Mouse (Mus musculus) C2C12 (cell line): ENCODE results near the gene Arnt2. TPM values are rescaled to one million over a fixed set of nuclear protein-coding genes. Genes with fewer than 3 reads are reported as not detected.

Experiments
- H3K27me3 ChIP-seq: one replicate; pipeline ENCODE4 v1.6.1; 2011; ENCODE audit not compliant: control insufficient read depth, insufficient read depth, insufficient read length
- H3K36me3 ChIP-seq: one replicate; pipeline ENCODE4 v1.6.1; 2011; ENCODE audit not compliant: control insufficient read depth, insufficient read depth
- H3K4me3 ChIP-seq: one replicate; pipeline ENCODE4 v1.5.1; 2011; ENCODE audit warnings: mild to moderate bottlenecking, control low read depth; ENCODE audit not compliant: poor library complexity, insufficient read depth, severe bottlenecking
- H3K79me2 ChIP-seq: one replicate; pipeline ENCODE4 v1.6.1; 2011; ENCODE audit not compliant: control insufficient read depth, insufficient read depth
- H3K79me3 ChIP-seq: one replicate; pipeline ENCODE4 v1.6.1; 2011; ENCODE audit warnings: low read depth, control low read depth
- H3ac ChIP-seq: one replicate; pipeline ENCODE3; 2011; ENCODE audit warnings: low read depth; ENCODE audit not compliant: control insufficient read depth, insufficient read length
- CEBPB ChIP-seq: IDR thresholded peaks from one replicate; pipeline ENCODE4 v1.6.1; 2011; ENCODE audit warnings: low read depth, mild to moderate bottlenecking, control low read depth, moderate library complexity
- CTCF ChIP-seq: IDR thresholded peaks from one replicate; pipeline ENCODE4 v1.5.1; 2011; ENCODE audit not compliant: control insufficient read depth, insufficient read depth, insufficient read length
- FOSL1 ChIP-seq: IDR thresholded peaks from one replicate; pipeline ENCODE4 v1.8.0; 2011; ENCODE audit warnings: mild to moderate bottlenecking, low read length; ENCODE audit not compliant: poor library complexity, insufficient read depth, severe bottlenecking
- MAX ChIP-seq: IDR thresholded peaks from one replicate; pipeline ENCODE4 v1.6.1; 2011; ENCODE audit warnings: mild to moderate bottlenecking, control low read depth
- MYOD1 ChIP-seq: IDR thresholded peaks from one replicate; pipeline ENCODE4 v1.6.1; 2011; ENCODE audit warnings: low read depth; ENCODE audit not compliant: control insufficient read depth, insufficient read length
- MYOG ChIP-seq: IDR thresholded peaks from one replicate; pipeline ENCODE4 v1.6.1; 2011; ENCODE audit not compliant: control insufficient read depth, insufficient read length; ENCODE audit errors: extremely low read depth
- USF1 ChIP-seq: IDR thresholded peaks from one replicate; pipeline ENCODE4 v1.6.1; 2011; ENCODE audit warnings: low read depth, mild to moderate bottlenecking, control low read depth, moderate library complexity
- long read RNA-seq, 2 experiments: library from polyadenylated mRNA; unstranded; transcript quantifications; one replicate each; pipeline ENCODE4 v2.0.0; 2019 to 2020
- polyA plus RNA-seq: library from polyadenylated mRNA; unstranded; fragments of >200 nt; fragmentation: generic; extraction: Trizol; gene quantifications from one replicate; pipeline ENCODE4 v1.2.1, GENCODE M21; 2012; ENCODE audit warnings: missing spikeins

Gene Arnt2
- 3.6 TPM for polyA plus RNA-seq
- long read RNA-seq, experiment 1, partial matches to known transcripts: 1 of 1 reads
- long read RNA-seq, experiment 1, other reads (novel, unspliced or antisense): 0 of 1 reads
- long read RNA-seq, experiment 2, full-length matches to known transcripts: 3 of 7 reads
- long read RNA-seq, experiment 2, partial matches to known transcripts: 0 of 7 reads
- long read RNA-seq, experiment 2, other reads (novel, unspliced or antisense): 4 of 7 reads

GRCm38 (mm10) chr7:84409896-84410521 is at the start of gene Arnt2:
Gene Arnt2 (minus strand): TSS chr7:84410176.
- H3K36me3 ChIP-seq: no peaks in the 10 kb centered on the region
- peak within 1 kb of the TSS; percentile 26 for H3K4me3 ChIP-seq
- H3K27me3 ChIP-seq: no peaks in the 10 kb centered on the region
- no peaks in the 10 kb centered on the region for H3K79me3 ChIP-seq
- peak within 1 kb of the TSS; percentile 79 for H3ac ChIP-seq
- no peak for TF ChIP-seq CEBPB
- no peaks in the 10 kb centered on the region for H3K79me2 ChIP-seq

GRCm38 (mm10) chr7:84451681-84452080 is 41.7 kb upstream of the Arnt2 start:
- TF ChIP-seq MYOD1 (no peak), MAX (no peak), CTCF (no peak), CEBPB (no peak), USF1 (no peak), FOSL1 (no peak), MYOG (no peak)
- H3ac ChIP-seq: no peak overlapping the region
- H3K27me3 ChIP-seq: no peaks in the 10 kb centered on the region
- H3K79me2 ChIP-seq: no peaks in the 10 kb centered on the region
- no peak overlapping the region for H3K4me3 ChIP-seq
- H3K79me3 ChIP-seq: no peaks in the 10 kb centered on the region
- H3K36me3 ChIP-seq: no peaks in the 10 kb centered on the region

GRCm38 (mm10) chr7:84449066-84449465 is 39.1 kb upstream of the Arnt2 start:
- H3K79me3 ChIP-seq: no peaks in the 10 kb centered on the region
- no peaks in the 10 kb centered on the region for H3K36me3 ChIP-seq
- H3K27me3 ChIP-seq: no peaks in the 10 kb centered on the region
- H3ac ChIP-seq: no peak overlapping the region
- H3K4me3 ChIP-seq: no peak overlapping the region
- TF ChIP-seq MAX (no peak), CTCF (no peak), FOSL1 (no peak), MYOG (no peak), CEBPB (no peak), MYOD1 (no peak), USF1 (no peak)
- no peaks in the 10 kb centered on the region for H3K79me2 ChIP-seq

DNA sequence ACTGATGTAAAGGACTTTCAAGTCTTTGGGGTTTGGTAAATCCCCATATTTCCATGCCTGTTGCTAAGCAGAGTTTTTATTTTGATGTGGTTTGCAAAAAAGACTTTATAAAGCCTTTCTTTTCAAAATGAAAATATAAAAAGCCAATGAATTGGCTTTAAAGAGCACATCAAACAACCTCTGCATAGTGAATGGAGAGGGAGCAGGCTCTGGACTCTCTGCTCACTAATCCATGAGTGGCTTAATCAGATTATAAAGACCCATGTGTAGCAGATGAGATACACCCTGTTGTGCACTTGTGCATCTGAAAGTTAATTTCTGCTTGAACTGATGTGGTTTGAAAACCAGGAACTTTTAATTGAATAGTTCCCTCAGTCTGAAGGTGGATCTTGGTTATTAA is 38.5 kb upstream of the Arnt2 start:
- no peaks in the 10 kb centered on the region for H3K27me3 ChIP-seq
- H3K79me3 ChIP-seq: no peaks in the 10 kb centered on the region
- TF ChIP-seq MAX: no peak
- TF ChIP-seq USF1: no peak
- no peak for TF ChIP-seq MYOD1
- no peak for TF ChIP-seq FOSL1
- TF ChIP-seq CEBPB: no peak
- no peak for TF ChIP-seq MYOG
- no peak for TF ChIP-seq CTCF
- no peak overlapping the region for H3K4me3 ChIP-seq
- no peaks in the 10 kb centered on the region for H3K36me3 ChIP-seq
- H3K79me2 ChIP-seq: no peaks in the 10 kb centered on the region
- no peak overlapping the region for H3ac ChIP-seq

DNA sequence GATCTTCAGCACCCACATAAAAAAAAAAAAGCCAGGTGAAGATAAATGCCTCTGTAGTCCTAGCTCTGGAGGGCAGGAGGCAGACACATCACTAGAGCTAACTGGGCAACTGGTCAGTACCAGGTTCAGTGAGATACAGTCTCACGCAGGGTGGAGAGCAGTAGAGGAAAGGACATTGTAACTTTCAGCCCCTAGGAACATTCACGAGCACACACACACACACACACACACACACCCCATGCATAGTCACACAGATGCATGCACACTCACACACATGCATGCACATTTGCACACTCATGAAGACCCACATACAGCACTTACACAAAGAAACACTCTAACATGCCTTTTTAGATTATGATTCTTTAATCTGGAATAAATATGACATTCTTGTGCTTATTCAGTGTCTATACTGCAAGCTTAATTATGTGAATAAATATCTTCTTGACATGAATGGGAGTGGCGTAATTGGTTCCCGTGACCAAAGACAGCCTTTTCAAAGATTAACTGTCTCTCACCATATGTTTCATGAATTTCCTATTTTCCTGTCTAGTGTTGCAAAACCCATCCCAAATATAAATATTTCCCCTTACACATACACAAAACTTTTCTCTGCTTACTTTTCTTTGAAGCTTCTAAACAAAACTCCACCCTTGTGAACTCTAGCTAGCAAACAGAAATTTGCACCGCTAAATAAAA is 37.9 kb upstream of the Arnt2 start:
- TF ChIP-seq MYOD1: no peak
- TF ChIP-seq CTCF: no peak
- no peak for TF ChIP-seq USF1
- no peak for TF ChIP-seq CEBPB
- TF ChIP-seq MAX: no peak
- Histone ChIP-seq H3K36me3 (no peaks in the 10 kb centered on the region), H3ac (no peak overlapping the region), H3K79me2 (no peaks in the 10 kb centered on the region), H3K4me3 (no peak overlapping the region), H3K27me3 (no peaks in the 10 kb centered on the region), H3K79me3 (no peaks in the 10 kb centered on the region)
